Mouse (Mus musculus) heart, embryonic 13.5 days (tissue): ENCODE results near the gene Cryl1. TPM values are rescaled to one million over a fixed set of nuclear protein-coding genes. Genes with fewer than 3 reads are reported as not detected.

ENCODE experiments used
- ATAC-seq: fragments of 200-750 bp; cut with Nextera tagmentation; 2 replicates; pipeline ENCODE4 v1.8.0; 2017; ENCODE audit warnings: moderate TSS enrichment; ENCODE audit not compliant: insufficient number of reproducible peaks, low FRiP score, low TSS enrichment; ENCODE audit errors: extremely low read depth
- H3K27ac ChIP-seq: fragments of 300-500 bp; sonication (generic); replicated peaks from 2 replicates; pipeline ENCODE4 v1.5.1; 2015; ENCODE audit warnings: moderate library complexity, mild to moderate bottlenecking, inconsistent platforms
- H3K27me3 ChIP-seq: fragments of 300-500 bp; sonication (generic); replicated peaks from 2 replicates; pipeline ENCODE4 v1.6.1; 2015; ENCODE audit warnings: mild to moderate bottlenecking, inconsistent platforms
- H3K36me3 ChIP-seq: fragments of 300-500 bp; sonication (generic); 2 replicates; pipeline ENCODE4 v1.6.1; 2015; ENCODE audit warnings: mild to moderate bottlenecking, inconsistent platforms
- H3K4me1 ChIP-seq: fragments of 300-500 bp; sonication (generic); 2 replicates; pipeline ENCODE4 v1.6.1; 2015; ENCODE audit warnings: inconsistent platforms
- H3K4me2 ChIP-seq: fragments of 300-500 bp; sonication (generic); 2 replicates; pipeline ENCODE4 v1.6.1; 2015; ENCODE audit warnings: inconsistent platforms, mild to moderate bottlenecking, moderate library complexity
- H3K4me3 ChIP-seq: fragments of 300-500 bp; sonication (generic); 2 replicates; pipeline ENCODE4 v1.5.1; 2015; ENCODE audit warnings: moderate library complexity, mild to moderate bottlenecking, inconsistent platforms
- H3K9ac ChIP-seq: fragments of 300-500 bp; sonication (generic); 2 replicates; pipeline ENCODE4 v1.6.1; 2015; ENCODE audit warnings: inconsistent platforms, mild to moderate bottlenecking, moderate library complexity
- H3K9me3 ChIP-seq: fragments of 300-500 bp; sonication (generic); 2 replicates; pipeline ENCODE4 v1.6.1; 2016; ENCODE audit warnings: inconsistent platforms
- WGBS: fragments of 180-500 bp; shearing (Covaris S2); methylation state at CpG from one replicate; pipeline ENCODE4 v1.1.7; 2015; ENCODE audit warnings: mixed read lengths; 5-methylcytosine and 5-hydroxymethylcytosine counted together
- polyA plus RNA-seq: library from polyadenylated mRNA; unstranded; fragments of >200 nt; fragmentation: Nextera tagmentation; extraction: Ambion mirVana; gene quantifications from 2 replicates; pipeline ENCODE4 v1.2.1, GENCODE M21; 2015

Gene Cryl1
- polyA plus RNA-seq, 1 experiment from 2014 or later, result 15.6 TPM

GRCm38 (mm10) chr14:57276481-57277012 lies 121.8 kb downstream of the Cryl1 start:
- Histone ChIP-seq H3K27me3 (no peaks in the 10 kb centered on the region), H3K36me3 (no peaks in the 10 kb centered on the region), H3K9ac (no peak overlapping the region), H3K4me3 (no peak overlapping the region), H3K27ac (no peak overlapping the region), H3K4me2 (no peak overlapping the region), H3K4me1 (peaks cover 5% of the 10 kb centered on the region; the same call in 1 of the 2 replicates), H3K9me3 (no peaks in the 10 kb centered on the region)
- no peak for ATAC-seq
- 74% methylated on average over 7 of the region's 7 CpGs for WGBS

DNA sequence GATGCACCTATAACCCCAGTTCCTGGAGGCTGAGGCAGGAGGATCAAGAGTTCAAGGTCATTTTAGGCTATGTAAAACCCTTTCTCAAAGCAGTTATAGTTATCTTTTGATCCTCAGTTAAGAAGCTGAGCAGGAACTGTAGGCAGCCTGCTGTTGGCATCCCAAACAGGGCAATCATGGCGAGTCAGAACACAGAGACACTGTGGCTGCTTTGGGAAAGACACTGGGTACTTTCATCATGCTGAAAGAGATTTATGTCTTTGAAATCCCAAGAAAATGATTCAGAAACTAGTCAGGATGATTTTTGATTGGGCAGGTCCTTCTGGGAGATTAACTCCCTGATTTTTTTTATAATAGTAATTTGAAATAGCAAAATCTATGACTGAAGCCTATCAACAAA lies 126.0 kb downstream of the Cryl1 start:
- Histone ChIP-seq H3K4me3 (no peak overlapping the region), H3K9me3 (no peaks in the 10 kb centered on the region), H3K27me3 (no peaks in the 10 kb centered on the region), H3K9ac (no peak overlapping the region), H3K4me2 (no peak overlapping the region), H3K4me1 (peaks cover 5% of the 10 kb centered on the region; the same call in 1 of the 2 replicates), H3K27ac (no peak overlapping the region), H3K36me3 (no peaks in the 10 kb centered on the region)
- 79% methylated on average over 1 of the region's 1 CpGs for WGBS
- ATAC-seq, result no peak

DNA sequence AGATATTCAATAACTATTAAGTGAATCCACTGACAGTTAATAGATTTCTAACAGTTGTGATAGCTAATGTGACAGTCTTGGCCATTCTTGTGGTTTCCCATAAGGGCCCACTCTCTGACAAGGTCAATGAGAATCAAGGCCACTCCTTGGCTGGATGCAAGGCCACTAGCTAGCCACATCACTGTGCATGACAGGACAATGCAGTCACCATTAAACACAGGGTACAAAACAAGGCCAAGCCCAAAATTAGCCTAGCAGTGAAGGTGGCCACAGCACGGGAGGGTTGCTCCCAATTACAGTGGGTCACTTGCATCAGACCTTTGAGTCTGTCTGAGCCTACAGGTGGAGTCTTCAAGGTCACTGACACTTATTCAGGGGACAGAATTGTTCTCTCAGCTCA lies 126.5 kb downstream of the Cryl1 start:
- Histone ChIP-seq H3K9ac (no peak overlapping the region), H3K4me3 (no peak overlapping the region), H3K9me3 (no peaks in the 10 kb centered on the region), H3K36me3 (no peaks in the 10 kb centered on the region), H3K4me1 (peaks cover 5% of the 10 kb centered on the region; the same call in 1 of the 2 replicates), H3K27me3 (no peaks in the 10 kb centered on the region), H3K27ac (no peak overlapping the region), H3K4me2 (no peak overlapping the region)
- no peak for ATAC-seq
- 41% methylated on average over 1 of the region's 1 CpGs for WGBS

- Histone ChIP-seq H3K27me3 (no peaks in the 10 kb centered on the region), H3K36me3 (no peaks in the 10 kb centered on the region), H3K4me1 (peaks cover 2% of the 10 kb centered on the region; the same call in 1 of the 2 replicates), H3K4me3 (no peak overlapping the region), H3K9ac (no peak overlapping the region), H3K27ac (no peak overlapping the region), H3K4me2 (no peak overlapping the region), H3K9me3 (no peaks in the 10 kb centered on the region)
- no peak for ATAC-seq
- WGBS, result 71% methylated on average over 3 of the region's 3 CpGs
Observed at GRCm38 (mm10) chr14:57268900-57269299, 129.4 kb downstream of the Cryl1 start.

DNA sequence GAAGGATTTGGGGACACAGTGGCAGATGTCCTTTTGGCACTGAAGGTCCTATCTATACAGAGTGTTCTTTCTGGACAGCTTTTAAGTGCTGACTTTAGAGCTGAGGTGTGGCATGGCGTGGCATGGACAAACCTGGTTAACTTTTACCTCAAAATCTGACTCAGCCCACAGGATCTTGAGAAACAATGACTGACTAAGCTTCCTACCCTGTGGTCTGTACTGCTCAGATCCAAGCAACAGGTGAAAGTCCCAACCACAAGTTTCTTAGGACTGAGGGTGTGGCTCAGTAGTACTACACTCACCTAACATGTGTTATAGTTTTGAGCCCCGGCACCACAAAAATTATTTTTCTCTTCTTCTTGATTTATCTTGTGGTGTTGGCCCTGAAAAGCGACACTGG lies 130.0 kb downstream of the Cryl1 start:
- no peak for ATAC-seq
- WGBS, result 80% methylated on average over 3 of the region's 3 CpGs

DNA sequence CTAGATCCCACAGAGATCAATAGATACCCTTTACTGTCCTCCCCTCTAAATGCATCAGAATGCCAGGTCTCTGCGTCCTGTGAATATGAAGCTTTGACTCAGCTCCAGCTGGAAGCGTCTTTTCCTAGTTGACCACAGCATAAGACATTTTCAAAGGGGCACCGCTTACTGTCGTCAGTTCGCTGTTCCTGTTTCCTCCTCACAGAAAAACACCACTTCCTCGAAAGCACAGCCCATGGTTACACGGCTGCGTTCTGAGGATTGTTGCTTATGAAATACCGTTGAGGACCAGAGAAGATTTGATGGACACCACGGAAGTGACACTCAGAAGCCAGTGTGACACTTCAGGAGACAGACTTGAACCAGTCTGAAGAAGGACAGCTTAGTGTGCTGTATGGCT lies 134.4 kb downstream of the Cryl1 start:
- Histone ChIP-seq H3K4me1 (0 out of 2 replicates have a peak, but pooled peaks cover 5% of the 10 kb centered on the region), H3K36me3 (no peaks in the 10 kb centered on the region), H3K27me3 (no peaks in the 10 kb centered on the region), H3K27ac (no peak overlapping the region), H3K9ac (no peak overlapping the region), H3K9me3 (no peaks in the 10 kb centered on the region), H3K4me3 (no peak overlapping the region), H3K4me2 (no peak overlapping the region)
- WGBS, result 69% methylated on average over 10 of the region's 10 CpGs
- ATAC-seq, result no peak

More for the DNA sequence above, 130.0 kb downstream of the Cryl1 start:
- no peaks in the 10 kb centered on the region for H3K27me3 ChIP-seq
- H3K27ac ChIP-seq, result no peak overlapping the region
- no peak overlapping the region for H3K9ac ChIP-seq
- H3K9me3 ChIP-seq, result no peaks in the 10 kb centered on the region
- no peak overlapping the region for H3K4me3 ChIP-seq
- H3K36me3 ChIP-seq, result no peaks in the 10 kb centered on the region
- H3K4me1 ChIP-seq, result 0 out of 2 replicates have a peak, but pooled peaks cover 5% of the 10 kb centered on the region
- no peak overlapping the region for H3K4me2 ChIP-seq

DNA sequence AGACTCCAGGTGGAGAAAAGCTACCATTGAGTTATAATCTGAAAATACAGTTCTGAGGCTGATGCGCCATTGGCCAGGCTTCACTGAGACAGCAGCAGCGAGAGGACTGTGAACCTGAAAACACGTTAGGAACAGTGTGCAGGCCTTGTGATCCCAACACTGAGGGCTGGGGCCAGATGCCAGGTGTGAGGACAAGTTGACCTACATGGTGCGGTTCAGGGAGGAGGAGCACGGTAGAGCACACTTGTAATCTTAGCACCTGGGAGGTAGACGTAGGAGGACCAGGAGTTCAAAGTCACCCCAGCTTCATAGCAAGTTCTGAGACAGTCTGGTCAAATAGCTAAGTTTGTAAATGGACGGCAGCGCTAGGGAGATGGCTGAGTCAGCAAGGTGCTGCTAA lies 139.0 kb downstream of the Cryl1 start:
- no peak overlapping the region for H3K4me3 ChIP-seq
- H3K27me3 ChIP-seq, result no peaks in the 10 kb centered on the region
- H3K36me3 ChIP-seq, result no peaks in the 10 kb centered on the region
- 0 out of 2 replicates have a peak, but pooled peaks cover 5% of the 10 kb centered on the region for H3K4me1 ChIP-seq
- H3K4me2 ChIP-seq, result no peak overlapping the region
- 0 out of 2 replicates have a peak, but pooled peaks cover 5% of the 10 kb centered on the region for H3K9me3 ChIP-seq
- 79% methylated on average over 8 of the region's 8 CpGs for WGBS
- no peak for ATAC-seq
- H3K9ac ChIP-seq, result no peak overlapping the region
- H3K27ac ChIP-seq, result no peak overlapping the region

DNA sequence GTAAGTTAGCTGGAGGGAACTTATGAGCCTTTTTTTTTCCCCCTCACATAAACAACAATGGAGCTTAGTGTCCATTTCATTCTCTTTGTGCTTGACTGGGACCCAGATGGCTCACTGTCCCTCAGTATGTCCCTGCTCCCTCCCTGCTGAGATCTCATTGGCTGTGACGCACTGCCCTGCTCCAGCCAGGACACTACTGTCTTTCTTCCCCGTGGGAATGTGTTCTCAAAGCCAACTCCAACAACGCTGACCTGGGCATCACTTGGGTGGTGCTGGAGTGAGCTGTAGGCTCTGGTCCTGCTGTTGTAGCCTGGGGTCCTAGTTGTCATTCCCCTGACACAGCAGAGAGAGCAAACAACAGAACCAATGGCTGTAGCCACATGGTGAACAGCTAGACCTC lies 149.7 kb downstream of the Cryl1 start:
- no peaks in the 10 kb centered on the region for H3K4me1 ChIP-seq
- no peak overlapping the region for H3K9ac ChIP-seq
- no peak overlapping the region for H3K4me2 ChIP-seq
- no peak for ATAC-seq
- 58% methylated on average over 3 of the region's 3 CpGs for WGBS
- H3K27me3 ChIP-seq, result peaks cover 5% of the 10 kb centered on the region; the same call in 1 of the 2 replicates
- H3K27ac ChIP-seq, result no peak overlapping the region
- no peaks in the 10 kb centered on the region for H3K36me3 ChIP-seq
- H3K9me3 ChIP-seq, result no peaks in the 10 kb centered on the region
- H3K4me3 ChIP-seq, result no peak overlapping the region

- Histone ChIP-seq H3K4me2 (no peak overlapping the region), H3K27ac (no peak overlapping the region), H3K4me1 (no peaks in the 10 kb centered on the region), H3K4me3 (no peak overlapping the region), H3K9me3 (no peaks in the 10 kb centered on the region), H3K36me3 (no peaks in the 10 kb centered on the region), H3K9ac (no peak overlapping the region), H3K27me3 (peaks cover 8% of the 10 kb centered on the region; the same call in 1 of the 2 replicates)
- 67% methylated on average over 6 of the region's 6 CpGs for WGBS
- no peak for ATAC-seq
Observed at GRCm38 (mm10) chr14:57246575-57246974, 151.8 kb downstream of the Cryl1 start.

DNA sequence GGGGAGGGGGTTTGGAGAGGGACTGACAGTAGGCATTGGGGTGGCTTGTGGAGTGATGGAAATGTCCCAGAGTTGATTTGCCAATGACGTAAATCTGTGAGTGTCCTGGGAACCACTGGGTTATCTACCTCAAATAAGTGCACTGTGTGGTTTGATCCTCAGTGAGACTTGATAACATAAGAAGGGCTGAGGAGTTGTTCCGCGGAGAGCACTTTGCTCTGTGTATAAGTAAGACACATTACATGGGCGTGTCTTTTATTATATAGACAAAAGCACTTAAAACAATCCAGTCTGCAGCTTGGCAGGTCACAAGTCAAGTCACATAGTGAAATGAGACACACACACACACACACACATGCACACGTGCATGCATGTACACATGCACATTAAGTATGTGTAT lies 155.4 kb downstream of the Cryl1 start:
- ATAC-seq, result no peak
- Histone ChIP-seq H3K27me3 (peaks cover 8% of the 10 kb centered on the region; the same call in 1 of the 2 replicates), H3K36me3 (no peaks in the 10 kb centered on the region)

DNA sequence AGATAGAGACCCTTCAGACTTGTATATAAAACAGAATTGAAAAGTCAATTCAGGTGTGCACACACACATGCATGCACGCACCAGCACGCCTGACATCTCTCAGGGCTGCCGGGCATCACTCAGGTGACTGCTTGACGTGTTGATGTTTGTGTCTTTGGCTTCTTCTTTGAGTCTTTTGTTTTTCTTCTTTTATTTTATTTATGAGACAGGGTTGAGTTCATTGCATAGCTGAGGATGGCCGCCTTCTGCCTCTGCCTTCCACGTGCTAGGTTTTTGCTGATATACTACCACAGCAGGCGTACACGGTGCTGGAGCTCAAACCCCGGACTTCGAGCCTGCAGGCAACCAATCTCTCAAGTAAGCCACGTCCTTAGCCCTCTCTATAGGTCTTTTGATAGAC lies 163.1 kb downstream of the Cryl1 start:
- H3K9ac ChIP-seq, result no peak overlapping the region
- 77% methylated on average over 11 of the region's 11 CpGs for WGBS
- H3K27me3 ChIP-seq, result 0 out of 2 replicates have a peak, but pooled peaks cover 2% of the 10 kb centered on the region

More for the DNA sequence above, 155.4 kb downstream of the Cryl1 start:
- H3K4me1 ChIP-seq, result no peaks in the 10 kb centered on the region
- H3K4me3 ChIP-seq, result no peak overlapping the region
- H3K4me2 ChIP-seq, result no peak overlapping the region
- H3K9me3 ChIP-seq, result no peaks in the 10 kb centered on the region
- no peak overlapping the region for H3K9ac ChIP-seq
- H3K27ac ChIP-seq, result no peak overlapping the region
- WGBS, result 65% methylated on average over 5 of the region's 5 CpGs

GRCm38 (mm10) chr14:57234711-57235110 lies 163.6 kb downstream of the Cryl1 start:
- Histone ChIP-seq H3K4me1 (0 out of 2 replicates have a peak, but pooled peaks cover 5% of the 10 kb centered on the region), H3K27ac (no peak overlapping the region), H3K36me3 (no peaks in the 10 kb centered on the region), H3K9ac (no peak overlapping the region), H3K9me3 (no peaks in the 10 kb centered on the region), H3K4me3 (no peak overlapping the region), H3K4me2 (no peak overlapping the region), H3K27me3 (0 out of 2 replicates have a peak, but pooled peaks cover 2% of the 10 kb centered on the region)
- WGBS, result 22% methylated on average over 4 of the region's 4 CpGs
- ATAC-seq, result no peak

More for the DNA sequence above, 163.1 kb downstream of the Cryl1 start:
- ATAC-seq, result no peak
- Histone ChIP-seq H3K27ac (no peak overlapping the region), H3K4me2 (no peak overlapping the region), H3K4me1 (0 out of 2 replicates have a peak, but pooled peaks cover 5% of the 10 kb centered on the region), H3K4me3 (no peak overlapping the region), H3K36me3 (no peaks in the 10 kb centered on the region), H3K9me3 (no peaks in the 10 kb centered on the region)
